Mouse (Mus musculus) intestine, embryonic 16.5 days (tissue): ENCODE data around the gene Car11. TPM values are rescaled to one million over a fixed set of nuclear protein-coding genes. Genes with fewer than 3 reads are reported as not detected.

Source experiments
- ATAC-seq: fragments of 200-750 bp; cut with Nextera tagmentation; 2 replicates; pipeline ENCODE4 v1.8.0; 2017; ENCODE audit warnings: moderate TSS enrichment, moderate library complexity
- H3K27ac ChIP-seq: fragments of 300-500 bp; sonication (generic); 2 replicates; pipeline ENCODE4 v1.5.1; 2014; ENCODE audit warnings: mild to moderate bottlenecking, low read length
- H3K27me3 ChIP-seq: fragments of 300-500 bp; sonication (generic); replicated peaks from 2 replicates; pipeline ENCODE4 v1.6.1; 2014; ENCODE audit warnings: low read length, control low read depth, mixed read lengths; ENCODE audit not compliant: control insufficient read depth, insufficient read depth
- H3K36me3 ChIP-seq: fragments of 300-500 bp; sonication (generic); 2 replicates; pipeline ENCODE4 v1.6.1; 2014; ENCODE audit warnings: low read length, control low read depth; ENCODE audit not compliant: control insufficient read depth, insufficient read depth
- H3K4me1 ChIP-seq: fragments of 300-500 bp; sonication (generic); 2 replicates; pipeline ENCODE4 v1.6.1; 2014; ENCODE audit warnings: low read length, control low read depth, mixed read lengths; ENCODE audit not compliant: control insufficient read depth, insufficient read depth
- H3K4me2 ChIP-seq: fragments of 300-500 bp; sonication (generic); 2 replicates; pipeline ENCODE4 v1.6.1; 2014; ENCODE audit warnings: low read depth, low read length, control low read depth
- H3K4me3 ChIP-seq: fragments of 300-500 bp; sonication (generic); 2 replicates; pipeline ENCODE4 v1.5.1; 2014; ENCODE audit warnings: mild to moderate bottlenecking, low read length
- H3K9ac ChIP-seq: fragments of 300-500 bp; sonication (generic); 2 replicates; pipeline ENCODE4 v1.6.1; 2014; ENCODE audit warnings: low read depth, low read length
- H3K9me3 ChIP-seq: fragments of 300-500 bp; sonication (generic); 2 replicates; pipeline ENCODE4 v1.6.1; 2016; ENCODE audit warnings: low read length, control low read depth; ENCODE audit not compliant: control insufficient read depth
- WGBS: fragments of 180-500 bp; shearing (Covaris S2); extraction: QIAGEN DNeasy Blood & Tissue Kit; methylation state at CpG from one replicate; pipeline ENCODE4 v1.1.7; 2014; 5-methylcytosine and 5-hydroxymethylcytosine counted together
- polyA plus RNA-seq: library from polyadenylated mRNA; unstranded; fragments of >200 nt; fragmentation: Nextera tagmentation; extraction: Ambion mirVana; gene quantifications from 2 replicates; pipeline ENCODE4 v1.2.1, GENCODE M21; 2015

Car11 gene
- polyA plus RNA-seq, 1 experiment from 2014 or later: 5.3 TPM

- Histone ChIP-seq H3K4me1 (peaks cover 4% of the 10 kb centered on the region; the same call in 1 of the 2 replicates), H3K4me3 (no peak overlapping the region), H3K27ac (no peak overlapping the region), H3K9me3 (no peaks in the 10 kb centered on the region), H3K9ac (no peak overlapping the region), H3K36me3 (no peaks in the 10 kb centered on the region), H3K4me2 (no peak overlapping the region), H3K27me3 (no peaks in the 10 kb centered on the region)
- ATAC-seq: no peak
- WGBS: 94% methylated on average over 9 of the region's 9 CpGs
Measured at GRCm38 (mm10) chr7:45668921-45669320, 30.7 kb upstream of the Car11 start.

GRCm38 (mm10) chr7:45677627-45678295 is 21.9 kb upstream of the Car11 start:
- Histone ChIP-seq H3K4me2 (0 out of 2 replicates have a peak overlapping the region, but pooled peaks have one; percentile 21), H3K4me1 (peaks cover 13% of the 10 kb centered on the region), H3K27ac (peak overlapping the region; percentile 35), H3K9me3 (no peaks in the 10 kb centered on the region), H3K4me3 (no peak overlapping the region), H3K27me3 (no peaks in the 10 kb centered on the region), H3K9ac (no peak overlapping the region), H3K36me3 (no peaks in the 10 kb centered on the region)
- 48% methylated on average over 7 of the region's 7 CpGs for WGBS
- ATAC-seq: peak; percentile 41

- H3K27me3 ChIP-seq: no peaks in the 10 kb centered on the region
- no peak for ATAC-seq
- H3K36me3 ChIP-seq: no peaks in the 10 kb centered on the region
- peak overlapping the region; percentile 35; the same call in 1 of the 2 replicates for H3K27ac ChIP-seq
- no peak overlapping the region for H3K4me3 ChIP-seq
- no peak overlapping the region for H3K4me2 ChIP-seq
- WGBS: 87% methylated on average over 14 of the region's 14 CpGs
- H3K9ac ChIP-seq: no peak overlapping the region
- no peaks in the 10 kb centered on the region for H3K9me3 ChIP-seq
- peaks cover 14% of the 10 kb centered on the region for H3K4me1 ChIP-seq
Measured at GRCm38 (mm10) chr7:45678513-45678912, 21.1 kb upstream of the Car11 start.

- H3K4me2 ChIP-seq: no peak overlapping the region
- WGBS: 62% methylated on average over 14 of the region's 14 CpGs
- peak; percentile 25; the same call in 1 of the 2 replicates for ATAC-seq
- no peak overlapping the region for H3K9ac ChIP-seq
- H3K4me3 ChIP-seq: no peak overlapping the region
- 0 out of 2 replicates have a peak overlapping the region, but pooled peaks have one; percentile 23 for H3K27ac ChIP-seq
- peaks cover 17% of the 10 kb centered on the region for H3K4me1 ChIP-seq
- no peaks in the 10 kb centered on the region for H3K36me3 ChIP-seq
- H3K27me3 ChIP-seq: no peaks in the 10 kb centered on the region
- no peaks in the 10 kb centered on the region for H3K9me3 ChIP-seq
Measured at GRCm38 (mm10) chr7:45679966-45680621, 19.5 kb upstream of the Car11 start.

GRCm38 (mm10) chr7:45681046-45681736 is 18.5 kb upstream of the Car11 start:
- Histone ChIP-seq H3K27ac (peak overlapping the region; percentile 23), H3K9ac (no peak overlapping the region), H3K27me3 (no peaks in the 10 kb centered on the region), H3K4me1 (peaks cover 28% of the 10 kb centered on the region), H3K9me3 (no peaks in the 10 kb centered on the region), H3K4me2 (no peak overlapping the region), H3K4me3 (no peak overlapping the region), H3K36me3 (no peaks in the 10 kb centered on the region)
- no peak for ATAC-seq
- 70% methylated on average over 8 of the region's 8 CpGs for WGBS

- Histone ChIP-seq H3K4me2 (peak overlapping the region; percentile 41), H3K4me1 (peaks cover 30% of the 10 kb centered on the region), H3K27me3 (no peaks in the 10 kb centered on the region; the same call in 1 of the 2 replicates), H3K4me3 (peak overlapping the region; percentile 5; the same call in 1 of the 2 replicates), H3K9ac (peak overlapping the region; percentile 59), H3K27ac (peak overlapping the region; percentile 66), H3K9me3 (no peaks in the 10 kb centered on the region), H3K36me3 (no peaks in the 10 kb centered on the region)
- ATAC-seq: peak; percentile 65
- WGBS: 27% methylated on average over 14 of the region's 14 CpGs
Measured at GRCm38 (mm10) chr7:45682144-45683126, 17.2 kb upstream of the Car11 start.

- Histone ChIP-seq H3K4me1 (peaks cover 27% of the 10 kb centered on the region), H3K4me2 (no peak within 1 kb of the TSS; the same call in 1 of the 2 replicates), H3K36me3 (no peaks in the 10 kb centered on the region), H3K27ac (no peak within 1 kb of the TSS), H3K9me3 (no peaks in the 10 kb centered on the region), H3K27me3 (no peaks in the 10 kb centered on the region; the same call in 1 of the 2 replicates), H3K4me3 (no peak within 1 kb of the TSS), H3K9ac (peak within 1 kb of the TSS; percentile 53; the same call in 1 of the 2 replicates)
- ATAC-seq: no peak
- WGBS: 79% methylated on average over 7 of the region's 7 CpGs
Measured at GRCm38 (mm10) chr7:45683396-45684050, 16.1 kb upstream of the Car11 start, which contains the start of gene Ntn5. Ntn5 (plus strand) TSS chr7:45684022.

- H3K36me3 ChIP-seq: no peaks in the 10 kb centered on the region
- peak overlapping the region; percentile 53 for H3K9ac ChIP-seq
- no peaks in the 10 kb centered on the region for H3K9me3 ChIP-seq
- WGBS: 40% methylated on average over 10 of the region's 10 CpGs
- no peaks in the 10 kb centered on the region; the same call in 1 of the 2 replicates for H3K27me3 ChIP-seq
- H3K4me2 ChIP-seq: no peak overlapping the region; the same call in 1 of the 2 replicates
- no peak overlapping the region for H3K27ac ChIP-seq
- ATAC-seq: no peak
- peaks cover 27% of the 10 kb centered on the region for H3K4me1 ChIP-seq
- no peak overlapping the region for H3K4me3 ChIP-seq
Measured at GRCm38 (mm10) chr7:45685811-45686210, 13.8 kb upstream of the Car11 start.
